Mouse (Mus musculus) urinary bladder, postnatal 36 days (tissue): ENCODE results near the gene Tgds.
"Not testable (repeated sequence)": the region's sequence is repeated elsewhere in the genome, so short reads cannot be mapped to it uniquely, and the experiment has no call there.

Source experiments
- DNase-seq, 2 experiments: peaks; one replicate each; pipeline ENCODE4 v3.0.0; 2022; ENCODE audit warnings: low spot score in 2 of 2, mixed read lengths in 1 of 2

Gene Tgds

DNA sequence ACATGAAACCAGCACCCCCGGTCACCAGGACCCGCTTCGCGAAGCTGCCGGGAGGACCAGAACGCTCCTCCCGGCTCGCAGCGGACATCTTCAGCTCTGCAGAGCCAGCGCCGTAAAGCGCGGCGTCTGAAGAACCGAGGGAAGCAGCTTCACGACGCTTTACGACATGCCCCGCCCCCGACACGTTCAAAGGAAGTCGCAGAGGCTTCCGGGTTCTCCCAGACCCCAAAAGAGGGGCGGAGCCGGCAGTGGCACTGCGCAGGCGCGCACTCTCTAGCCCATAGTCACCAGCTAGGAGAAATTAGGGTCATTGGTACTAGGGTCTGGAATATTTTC is at the start of gene Tgds:
TSS of gene Tgds (minus strand) at position 114 of the 336 bp plus-strand sequence.
- peak; percentile 96 to 99 for DNase-seq

DNA sequence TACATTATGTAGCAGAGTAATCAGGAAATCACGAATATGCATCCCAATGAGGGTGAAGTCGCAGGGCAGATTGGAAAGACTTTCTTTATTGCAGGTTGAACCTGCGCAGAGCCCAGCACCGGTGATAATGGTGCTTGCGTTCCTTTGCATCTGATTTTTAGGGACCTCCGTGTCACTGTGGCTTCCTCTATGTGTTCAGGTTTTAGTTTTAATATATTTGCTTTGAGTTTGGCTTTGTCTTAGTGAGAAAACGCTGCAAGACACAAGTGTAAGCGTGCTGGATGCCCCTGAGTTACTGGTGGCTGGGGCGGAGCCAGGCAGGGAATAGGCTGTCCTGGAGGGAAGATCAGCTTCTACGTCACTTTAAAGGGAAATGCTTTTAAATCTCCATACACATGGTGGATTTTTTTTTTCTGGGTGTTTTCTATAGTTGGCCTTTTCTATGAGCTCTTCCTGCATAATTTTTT is 48.2 kb upstream of the Tgds start:
- peak in 1 of 2 experiments; percentile 34 for DNase-seq

- DNase-seq = peak; percentile 67 to 70
These were observed 47.6 kb upstream of the Tgds start for GRCm38 (mm10) chr14:118180117-118180557.

DNA sequence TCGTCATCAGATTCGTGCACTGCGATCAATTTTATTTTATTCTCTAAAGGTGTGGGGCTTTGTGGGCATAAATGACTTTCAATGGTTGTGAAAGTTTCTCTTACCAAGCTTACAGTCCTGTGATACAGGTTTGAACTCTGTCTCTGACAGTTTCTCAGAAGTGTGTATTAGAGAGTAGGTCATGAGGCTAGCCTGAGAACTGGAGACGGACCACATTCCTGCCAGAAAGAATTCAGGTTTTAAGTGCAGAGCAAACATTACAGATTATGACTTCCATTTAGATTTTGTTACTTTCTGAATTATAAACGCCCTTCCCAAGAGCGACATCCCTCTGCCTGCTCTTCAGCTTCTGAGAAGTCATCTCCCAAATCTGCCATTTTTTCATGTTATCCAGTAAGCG is 47.1 kb upstream of the Tgds start:
- no peak for DNase-seq

GRCm38 (mm10) chr14:118179251-118179650 is 46.7 kb upstream of the Tgds start:
- no peak for DNase-seq

- no peak for DNase-seq
These were observed 43.1 kb upstream of the Tgds start for GRCm38 (mm10) chr14:118175694-118176085.

- DNase-seq = no peak
These were observed 42.6 kb upstream of the Tgds start for GRCm38 (mm10) chr14:118175071-118175693.

DNA sequence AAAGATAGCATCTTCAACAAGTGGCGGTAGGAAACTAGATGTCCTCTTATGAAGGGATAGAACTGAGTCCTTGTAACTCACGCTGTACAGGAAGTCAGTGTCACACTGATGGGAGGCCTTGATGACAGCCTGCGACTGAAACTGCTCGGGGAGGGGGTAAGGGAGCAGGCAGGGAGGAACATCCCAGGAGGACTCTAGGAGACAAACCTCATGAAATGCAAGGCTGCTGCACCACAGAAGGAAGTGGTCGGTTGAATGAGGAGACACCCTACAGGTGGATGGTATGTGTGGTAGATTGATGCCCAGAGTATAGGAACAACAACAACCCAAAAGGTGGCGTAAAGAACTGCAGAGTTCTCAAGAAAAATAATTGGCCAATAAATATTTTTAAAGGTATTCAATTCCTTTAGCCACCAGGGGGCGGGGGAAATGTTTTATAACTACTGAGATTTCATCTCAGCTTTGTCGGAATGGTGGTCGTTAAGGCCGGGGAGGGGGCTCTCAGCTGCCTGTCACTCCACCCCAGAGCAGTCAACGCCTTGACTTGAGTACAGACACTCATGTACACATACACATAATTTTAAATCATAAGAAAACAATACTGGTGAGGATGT is 41.1 kb upstream of the Tgds start:
- DNase-seq = no peak

- DNase-seq = no peak
These were observed 36.2 kb upstream of the Tgds start for GRCm38 (mm10) chr14:118168776-118169175.

- no peak for DNase-seq
These were observed 30.1 kb upstream of the Tgds start for GRCm38 (mm10) chr14:118162640-118163039.

- no peak for DNase-seq
These were observed 29.2 kb upstream of the Tgds start for GRCm38 (mm10) chr14:118161751-118162150.

- peak; percentile 33 to 41 for DNase-seq
These were observed 24.6 kb upstream of the Tgds start for GRCm38 (mm10) chr14:118157146-118157545.

GRCm38 (mm10) chr14:118156740-118157139 is 24.2 kb upstream of the Tgds start:
- DNase-seq = no peak

DNA sequence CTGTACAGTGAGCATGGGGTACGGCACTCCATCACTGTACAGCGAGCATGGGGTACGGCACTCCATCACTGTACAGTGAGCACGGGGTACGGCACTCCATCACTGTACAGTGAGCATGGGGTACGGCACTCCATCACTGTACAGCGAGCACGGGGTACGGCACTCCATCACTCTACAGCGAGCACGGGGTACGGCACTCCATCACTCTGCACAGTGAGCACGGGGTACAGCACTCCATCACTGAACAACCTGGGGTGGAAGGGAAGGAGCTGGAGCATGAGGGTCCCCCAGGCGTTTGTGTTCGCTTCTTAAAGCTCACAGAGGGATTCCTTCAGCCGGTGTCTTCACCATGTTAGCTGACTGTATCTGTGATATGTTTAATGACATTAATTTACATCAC is 23.5 kb upstream of the Tgds start:
- not testable (repeated sequence) for DNase-seq

DNA sequence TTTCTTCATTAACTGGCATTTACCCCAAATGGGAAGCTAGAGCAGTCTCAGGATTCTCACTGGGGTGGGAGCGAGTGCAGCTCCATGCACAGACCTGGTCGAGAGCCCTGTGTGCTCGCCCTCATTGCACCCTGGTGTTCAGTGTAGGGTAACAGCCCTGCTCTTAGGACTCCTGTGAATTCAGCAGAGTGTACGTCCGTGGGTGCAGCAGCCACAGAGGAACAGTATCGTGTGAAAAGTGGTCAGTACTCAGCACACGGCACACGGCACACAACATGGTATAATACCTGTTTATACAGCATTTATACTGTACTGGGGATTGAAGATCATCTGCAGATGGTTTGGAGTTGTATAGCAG is 19.7 kb upstream of the Tgds start:
- DNase-seq = no peak

GRCm38 (mm10) chr14:118151651-118152293 is 19.2 kb upstream of the Tgds start:
- peak in 1 of 2 experiments; percentile 10 for DNase-seq

DNA sequence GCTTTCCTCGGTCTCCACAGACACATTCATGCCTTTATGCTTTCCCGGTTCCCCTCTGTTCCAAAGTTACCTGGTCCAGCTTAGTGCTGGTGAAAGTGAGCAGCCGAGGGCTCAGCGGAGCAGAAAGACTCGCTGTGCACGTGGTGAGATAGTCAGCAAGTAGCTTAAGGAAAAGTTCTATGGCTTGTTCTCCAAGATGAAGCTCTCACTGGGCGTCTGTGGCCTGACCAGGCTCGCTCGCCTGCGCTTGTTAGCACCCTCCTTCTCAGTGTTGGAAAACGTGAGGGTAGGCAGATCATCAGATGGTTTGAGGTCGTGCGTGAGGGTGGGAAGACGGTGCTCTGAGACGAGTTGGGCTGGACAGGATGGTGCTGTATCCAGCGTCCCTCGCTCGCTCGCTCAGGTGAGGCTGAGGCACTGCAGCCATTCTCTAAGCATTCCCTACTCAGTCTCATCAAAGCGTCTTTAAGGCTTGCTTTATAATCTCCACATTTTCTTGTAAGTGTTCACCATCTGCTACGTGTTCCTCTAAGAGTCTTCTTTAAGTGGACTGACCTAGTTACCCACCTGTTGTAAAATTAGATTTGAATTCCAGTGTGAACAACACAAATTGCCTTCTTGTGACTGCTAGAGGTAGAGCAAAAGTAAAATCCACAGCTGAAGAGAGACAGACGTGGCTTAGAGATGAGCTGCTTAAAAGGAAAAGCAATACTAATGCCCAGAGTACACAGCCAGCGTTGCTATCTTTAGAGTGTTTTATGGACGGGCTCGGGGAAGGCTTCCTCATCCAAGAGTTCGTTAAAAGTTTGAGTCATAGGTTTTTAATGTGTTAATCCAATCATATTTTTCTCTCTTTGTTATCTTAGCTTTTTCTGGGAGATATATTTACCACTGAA is 18.3 kb upstream of the Tgds start:
- DNase-seq = no peak

DNA sequence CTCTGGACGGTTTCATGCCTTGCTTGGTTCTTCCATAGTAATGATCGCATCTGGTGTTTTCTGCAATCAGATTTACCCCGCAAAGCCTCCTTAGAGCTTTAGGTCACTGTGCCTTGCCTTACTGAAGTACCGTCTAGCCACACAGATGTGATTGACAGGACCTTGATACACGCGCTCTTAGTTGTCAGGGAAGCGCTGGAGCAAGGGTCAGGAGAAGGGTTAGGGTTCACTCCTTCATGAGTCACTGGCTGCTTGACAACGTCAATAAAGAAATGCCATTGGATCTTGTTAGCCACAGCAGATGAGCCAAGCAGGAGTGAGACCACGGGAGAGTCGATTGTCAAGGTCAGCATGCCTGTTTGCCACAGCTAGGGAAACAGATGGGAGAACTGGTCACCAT is 16.0 kb upstream of the Tgds start:
- no peak for DNase-seq

- DNase-seq = no peak
These were observed 15.5 kb upstream of the Tgds start for GRCm38 (mm10) chr14:118148046-118148445.

DNA sequence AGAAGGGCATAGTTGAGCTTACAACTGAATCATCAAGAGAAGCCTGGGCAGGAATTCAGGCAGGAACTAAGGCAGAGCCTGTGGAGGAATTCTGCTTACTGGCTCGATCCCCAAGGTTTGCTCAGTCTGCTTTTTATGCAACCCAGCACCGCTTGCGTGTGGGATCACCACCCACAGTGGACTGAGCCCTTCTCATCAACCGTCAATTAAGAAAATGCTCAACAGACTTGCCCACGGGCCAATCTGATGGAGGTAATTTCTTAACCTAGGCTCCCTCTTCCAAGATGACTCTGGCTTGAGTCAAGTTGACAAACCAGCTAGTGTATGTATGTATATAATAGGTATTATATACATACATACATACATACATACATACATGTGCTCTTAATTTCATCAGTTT is 9.7 kb upstream of the Tgds start:
- no peak for DNase-seq

- no peak for DNase-seq
These were observed 4.9 kb upstream of the Tgds start for GRCm38 (mm10) chr14:118137487-118137886.
